Mouse (Mus musculus): Measurements from ENCODE around the gene Shoc2.
"Not testable (repeated sequence)": the region's sequence is repeated elsewhere in the genome, so short reads cannot be mapped to it uniquely, and the experiment has no call there.

Shoc2 gene

GRCm38 (mm10) chr19:53933050-53933449 lies 11.1 kb upstream of the Shoc2 start:
- no peak for DNase-seq (ENCODE audit: low read depth, low spot score)

- no peak for DNase-seq (ENCODE audit: low read depth, low spot score)
Measured at GRCm38 (mm10) chr19:53934046-53934445, 10.1 kb upstream of the Shoc2 start.

- DNase-seq (ENCODE audit: low read depth, low spot score) = no peak
Measured at GRCm38 (mm10) chr19:53939467-53939866, 4.6 kb upstream of the Shoc2 start.

- no peak for DNase-seq (ENCODE audit: low read depth, low spot score)
Measured at GRCm38 (mm10) chr19:53941139-53941538, 3.0 kb upstream of the Shoc2 start.

- no peak for DNase-seq (ENCODE audit: low read depth, low spot score)
Measured at GRCm38 (mm10) chr19:53942342-53942741, 1.8 kb upstream of the Shoc2 start.

- DNase-seq (ENCODE audit: low read depth, low spot score) = no peak
Measured at GRCm38 (mm10) chr19:53944786-53945169, 672 bp downstream of the Shoc2 start.

GRCm38 (mm10) chr19:53945171-53946042 lies 1.3 kb downstream of the Shoc2 start:
- DNase-seq (ENCODE audit: low read depth, low spot score) = no peak

GRCm38 (mm10) chr19:53957513-53957912 lies 13.4 kb downstream of the Shoc2 start:
- DNase-seq (ENCODE audit: low read depth, low spot score) = no peak

GRCm38 (mm10) chr19:53962511-53962910 lies 18.4 kb downstream of the Shoc2 start:
- DNase-seq (ENCODE audit: low read depth, low spot score) = no peak

- DNase-seq (ENCODE audit: low read depth, low spot score) = not testable (repeated sequence)
Measured at GRCm38 (mm10) chr19:53964347-53964746, 20.2 kb downstream of the Shoc2 start.

- no peak for DNase-seq (ENCODE audit: low read depth, low spot score)
Measured at GRCm38 (mm10) chr19:53964910-53965633, 21.0 kb downstream of the Shoc2 start.

- DNase-seq (ENCODE audit: low read depth, low spot score) = no peak
Measured at GRCm38 (mm10) chr19:53969226-53969625, 25.1 kb downstream of the Shoc2 start.

- DNase-seq (ENCODE audit: low read depth, low spot score) = no peak
Measured at GRCm38 (mm10) chr19:53971938-53972337, 27.8 kb downstream of the Shoc2 start.

GRCm38 (mm10) chr19:53973656-53974055 lies 29.6 kb downstream of the Shoc2 start:
- no peak for DNase-seq (ENCODE audit: low read depth, low spot score)

GRCm38 (mm10) chr19:53982041-53982440 lies 37.9 kb downstream of the Shoc2 start:
- DNase-seq (ENCODE audit: low read depth, low spot score) = no peak

- DNase-seq (ENCODE audit: low read depth, low spot score) = no peak
Measured at GRCm38 (mm10) chr19:53983336-53983735, 39.2 kb downstream of the Shoc2 start.

- no peak for DNase-seq (ENCODE audit: low read depth, low spot score)
Measured at GRCm38 (mm10) chr19:53984628-53985027, 40.5 kb downstream of the Shoc2 start.

GRCm38 (mm10) chr19:53990538-53990937 lies 46.4 kb downstream of the Shoc2 start:
- no peak for DNase-seq (ENCODE audit: low read depth, low spot score)

GRCm38 (mm10) chr19:53993860-53994259 lies 49.8 kb downstream of the Shoc2 start:
- DNase-seq (ENCODE audit: low read depth, low spot score) = no peak

GRCm38 (mm10) chr19:53994276-53994675 lies 50.2 kb downstream of the Shoc2 start:
- no peak for DNase-seq (ENCODE audit: low read depth, low spot score)

- no peak for DNase-seq (ENCODE audit: low read depth, low spot score)
Measured at GRCm38 (mm10) chr19:54010973-54011372, 66.9 kb downstream of the Shoc2 start.

GRCm38 (mm10) chr19:54014999-54015398 lies 70.9 kb downstream of the Shoc2 start:
- DNase-seq (ENCODE audit: low read depth, low spot score) = no peak

GRCm38 (mm10) chr19:54015503-54015902 lies 71.4 kb downstream of the Shoc2 start:
- no peak for DNase-seq (ENCODE audit: low read depth, low spot score)
